Mouse (Mus musculus) stomach, embryonic 16.5 days (tissue): Measurements from ENCODE around the gene Sgsh. TPM values are rescaled to one million over a fixed set of nuclear protein-coding genes. Genes with fewer than 3 reads are reported as not detected.
A peak's percentile ranks its signal among the peaks of the same experiment; 100 is the strongest.

Experiments
- ATAC-seq: fragments of 200-750 bp; cut with Nextera tagmentation; 2 replicates; pipeline ENCODE4 v1.8.0; 2017; ENCODE audit warnings: moderate number of reproducible peaks, moderate TSS enrichment; ENCODE audit not compliant: insufficient read depth, low FRiP score
- H3K27ac ChIP-seq: fragments of 300-500 bp; sonication (generic); 2 replicates; pipeline ENCODE4 v1.5.1; 2014; ENCODE audit warnings: low read length
- H3K27me3 ChIP-seq: fragments of 300-500 bp; sonication (generic); 2 replicates; pipeline ENCODE4 v1.6.1; 2014; ENCODE audit warnings: low read length, control low read depth, mixed read lengths; ENCODE audit not compliant: control insufficient read depth, insufficient read depth
- H3K36me3 ChIP-seq: fragments of 300-500 bp; sonication (generic); 2 replicates; pipeline ENCODE4 v1.6.1; 2014; ENCODE audit warnings: low read length; ENCODE audit not compliant: control insufficient read depth, insufficient read depth
- H3K4me1 ChIP-seq: fragments of 300-500 bp; sonication (generic); 2 replicates; pipeline ENCODE4 v1.6.1; 2014; ENCODE audit warnings: low read length, control low read depth, mixed read lengths; ENCODE audit not compliant: control insufficient read depth, insufficient read depth
- H3K4me2 ChIP-seq: fragments of 300-500 bp; sonication (generic); 2 replicates; pipeline ENCODE4 v1.6.1; 2014; ENCODE audit warnings: low read depth, low read length, mixed read lengths
- H3K4me3 ChIP-seq: fragments of 300-500 bp; sonication (generic); replicated peaks from 2 replicates; pipeline ENCODE4 v1.5.1; 2014; ENCODE audit warnings: mild to moderate bottlenecking, low read length
- H3K9ac ChIP-seq: fragments of 300-500 bp; sonication (generic); 2 replicates; pipeline ENCODE4 v1.6.1; 2014; ENCODE audit warnings: low read length
- H3K9me3 ChIP-seq: fragments of 300-500 bp; sonication (generic); replicated peaks from 2 replicates; pipeline ENCODE4 v1.6.1; 2016; ENCODE audit warnings: low read length, control low read depth; ENCODE audit not compliant: control insufficient read depth
- WGBS: fragments of 180-500 bp; shearing (Covaris S2); extraction: QIAGEN DNeasy Blood & Tissue Kit; methylation state at CpG from one replicate; pipeline ENCODE4 v1.1.7; 2014; 5-methylcytosine and 5-hydroxymethylcytosine counted together
- polyA plus RNA-seq: library from polyadenylated mRNA; unstranded; fragments of >200 nt; fragmentation: Nextera tagmentation; extraction: Ambion mirVana; gene quantifications from 2 replicates; pipeline ENCODE4 v1.2.1, GENCODE M21; 2015

Sgsh gene
- polyA plus RNA-seq, 1 experiment from 2014 or later: 6.7 TPM

GRCm38 (mm10) chr11:119354798-119355442 lies 416 bp downstream of the Sgsh start:
- ATAC-seq: no peak
- peak overlapping the region; percentile 75 for H3K27ac ChIP-seq
- WGBS: 4% methylated on average over 23 of the region's 23 CpGs
- peak overlapping the region; percentile 71 for H3K9ac ChIP-seq
- H3K9me3 ChIP-seq: no peaks in the 10 kb centered on the region
- peak overlapping the region; percentile 79 for H3K4me3 ChIP-seq
- H3K4me1 ChIP-seq: peaks cover 13% of the 10 kb centered on the region
- H3K36me3 ChIP-seq: peaks cover under 1% of the 10 kb centered on the region; the same call in 1 of the 2 replicates
- H3K27me3 ChIP-seq: no peaks in the 10 kb centered on the region
- peak overlapping the region; percentile 79 for H3K4me2 ChIP-seq

- Histone ChIP-seq H3K9me3 (no peaks in the 10 kb centered on the region), H3K4me2 (no peak overlapping the region)
Observed at GRCm38 (mm10) chr11:119353946-119354345, 1.4 kb downstream of the Sgsh start.

GRCm38 (mm10) chr11:119352113-119352512 lies 3.2 kb downstream of the Sgsh start:
- Histone ChIP-seq H3K27ac (no peak overlapping the region), H3K9ac (no peak overlapping the region), H3K27me3 (no peaks in the 10 kb centered on the region), H3K4me3 (no peak overlapping the region), H3K4me2 (no peak overlapping the region), H3K9me3 (no peaks in the 10 kb centered on the region), H3K36me3 (no peaks in the 10 kb centered on the region), H3K4me1 (peaks cover 13% of the 10 kb centered on the region)
- WGBS: 65% methylated on average over 7 of the region's 7 CpGs
- ATAC-seq: no peak

More at GRCm38 (mm10) chr11:119353946-119354345, 1.4 kb downstream of the Sgsh start:
- Histone ChIP-seq H3K27ac (no peak overlapping the region), H3K27me3 (no peaks in the 10 kb centered on the region), H3K9ac (no peak overlapping the region), H3K36me3 (no peaks in the 10 kb centered on the region), H3K4me1 (peaks cover 13% of the 10 kb centered on the region), H3K4me3 (no peak overlapping the region)
- 84% methylated on average over 4 of the region's 4 CpGs for WGBS
- no peak for ATAC-seq

- Histone ChIP-seq H3K9me3 (no peaks in the 10 kb centered on the region), H3K9ac (no peak overlapping the region), H3K4me2 (no peak overlapping the region), H3K4me3 (no peak overlapping the region), H3K27ac (no peak overlapping the region), H3K36me3 (no peaks in the 10 kb centered on the region), H3K27me3 (no peaks in the 10 kb centered on the region), H3K4me1 (no peaks in the 10 kb centered on the region)
- no peak for ATAC-seq
- WGBS: 86% methylated on average over 4 of the region's 4 CpGs
Observed at GRCm38 (mm10) chr11:119347125-119347524, 8.2 kb downstream of the Sgsh start.

- ATAC-seq: no peak
- no peak overlapping the region for H3K27ac ChIP-seq
- H3K9me3 ChIP-seq: no peaks in the 10 kb centered on the region
- no peaks in the 10 kb centered on the region for H3K4me1 ChIP-seq
- no peak overlapping the region for H3K4me2 ChIP-seq
- H3K4me3 ChIP-seq: no peak overlapping the region
- WGBS: 66% methylated on average over 6 of the region's 6 CpGs
- H3K27me3 ChIP-seq: no peaks in the 10 kb centered on the region
- no peaks in the 10 kb centered on the region for H3K36me3 ChIP-seq
- H3K9ac ChIP-seq: no peak overlapping the region
Observed at GRCm38 (mm10) chr11:119344865-119345264, 10.5 kb downstream of the Sgsh start.

- no peaks in the 10 kb centered on the region for H3K9me3 ChIP-seq
- no peaks in the 10 kb centered on the region for H3K36me3 ChIP-seq
- no peak overlapping the region for H3K4me2 ChIP-seq
- H3K9ac ChIP-seq: no peak overlapping the region
- no peaks in the 10 kb centered on the region for H3K4me1 ChIP-seq
- H3K4me3 ChIP-seq: no peak overlapping the region
- no peak for ATAC-seq
- 84% methylated on average over 8 of the region's 8 CpGs for WGBS
- no peaks in the 10 kb centered on the region for H3K27me3 ChIP-seq
- H3K27ac ChIP-seq: no peak overlapping the region
Observed at GRCm38 (mm10) chr11:119344178-119344577, 11.2 kb downstream of the Sgsh start.

GRCm38 (mm10) chr11:119339637-119340036 lies 15.7 kb downstream of the Sgsh start:
- Histone ChIP-seq H3K27ac (no peak overlapping the region), H3K9me3 (no peaks in the 10 kb centered on the region), H3K4me3 (no peak overlapping the region), H3K4me2 (no peak overlapping the region), H3K9ac (no peak overlapping the region), H3K36me3 (no peaks in the 10 kb centered on the region), H3K4me1 (no peaks in the 10 kb centered on the region), H3K27me3 (no peaks in the 10 kb centered on the region)
- ATAC-seq: peak; percentile 55; the same call in 1 of the 2 replicates
- WGBS: 3% methylated on average over 5 of the region's 5 CpGs

- H3K9me3 ChIP-seq: no peaks in the 10 kb centered on the region
- no peak overlapping the region for H3K9ac ChIP-seq
- no peaks in the 10 kb centered on the region for H3K27me3 ChIP-seq
- H3K36me3 ChIP-seq: no peaks in the 10 kb centered on the region
- H3K27ac ChIP-seq: no peak overlapping the region
- no peak overlapping the region for H3K4me3 ChIP-seq
- 41% methylated on average over 5 of the region's 5 CpGs for WGBS
- no peaks in the 10 kb centered on the region for H3K4me1 ChIP-seq
- ATAC-seq: 0 out of 2 replicates have a peak, but pooled peaks have one; percentile 22
- H3K4me2 ChIP-seq: no peak overlapping the region
Observed at GRCm38 (mm10) chr11:119339179-119339578, 16.2 kb downstream of the Sgsh start.

GRCm38 (mm10) chr11:119338271-119339059 lies 16.9 kb downstream of the Sgsh start:
- Histone ChIP-seq H3K27ac (no peak overlapping the region), H3K4me3 (no peak overlapping the region), H3K27me3 (no peaks in the 10 kb centered on the region), H3K36me3 (no peaks in the 10 kb centered on the region), H3K4me1 (no peaks in the 10 kb centered on the region), H3K9me3 (no peaks in the 10 kb centered on the region), H3K4me2 (no peak overlapping the region), H3K9ac (no peak overlapping the region)
- no peak for ATAC-seq
- 76% methylated on average over 10 of the region's 10 CpGs for WGBS
